Mouse (Mus musculus) testis, adult 2 months (tissue): ENCODE measurements around the gene Rbm4.

Experiments used
- CTCF ChIP-seq: fragments of 200-500 bp; IDR thresholded peaks from 2 replicates; pipeline ENCODE4 v1.5.1; 2012; ENCODE audit warnings: low read depth, mild to moderate bottlenecking, inconsistent platforms, low read length, moderate library complexity; ENCODE audit not compliant: control insufficient read depth, insufficient read depth, insufficient replicate concordance
- POLR2A ChIP-seq: fragments of 200-500 bp; IDR thresholded peaks from 2 replicates; pipeline ENCODE4 v1.6.1; 2012; ENCODE audit warnings: low read depth, mild to moderate bottlenecking, inconsistent platforms, low read length, moderate library complexity; ENCODE audit not compliant: control insufficient read depth

GRCm38 (mm10) chr19:4755565-4756192 is 38.0 kb downstream of the Rbm4 start:
- TF ChIP-seq CTCF = peak; percentile 84; the same call in 1 of the 2 replicates
- TF ChIP-seq POLR2A = peak; percentile 40; the same call in 1 of the 2 replicates
